Mouse (Mus musculus) brain, embryonic 14.5 days (tissue): ENCODE data around the gene Orc6.

Experiments used
- CTCF ChIP-seq: fragments of 200-500 bp; IDR thresholded peaks from 2 replicates; pipeline ENCODE4 v1.5.1; 2012; ENCODE audit warnings: inconsistent platforms, mild to moderate bottlenecking, moderate library complexity, borderline replicate concordance; ENCODE audit not compliant: insufficient read depth, insufficient read length; ENCODE audit errors: extremely low read depth
- POLR2A ChIP-seq: fragments of 200-500 bp; IDR thresholded peaks from 2 replicates; pipeline ENCODE4 v1.6.1; 2012; ENCODE audit warnings: mild to moderate bottlenecking, inconsistent platforms, borderline replicate concordance; ENCODE audit not compliant: poor library complexity, insufficient read depth, insufficient read length, severe bottlenecking; ENCODE audit errors: extremely low read depth

- TF ChIP-seq CTCF (no peak), POLR2A (no peak)
Observed at GRCm38 (mm10) chr8:85329506-85329905, 30.1 kb downstream of the Orc6 start.
